Mouse (Mus musculus) retina, postnatal 1 day (tissue): ENCODE measurements around the gene Slc9a8.
A peak's percentile ranks its signal among the peaks of the same experiment; 100 is the strongest.

Experiments
- DNase-seq: peaks from one replicate; pipeline ENCODE4 v3.0.0-alpha.2; 2012

Slc9a8 gene

GRCm38 (mm10) chr2:167415970-167416563 lies 5.4 kb upstream of the Slc9a8 start:
- DNase-seq, result no peak

GRCm38 (mm10) chr2:167417048-167417447 lies 4.5 kb upstream of the Slc9a8 start:
- no peak for DNase-seq

DNA sequence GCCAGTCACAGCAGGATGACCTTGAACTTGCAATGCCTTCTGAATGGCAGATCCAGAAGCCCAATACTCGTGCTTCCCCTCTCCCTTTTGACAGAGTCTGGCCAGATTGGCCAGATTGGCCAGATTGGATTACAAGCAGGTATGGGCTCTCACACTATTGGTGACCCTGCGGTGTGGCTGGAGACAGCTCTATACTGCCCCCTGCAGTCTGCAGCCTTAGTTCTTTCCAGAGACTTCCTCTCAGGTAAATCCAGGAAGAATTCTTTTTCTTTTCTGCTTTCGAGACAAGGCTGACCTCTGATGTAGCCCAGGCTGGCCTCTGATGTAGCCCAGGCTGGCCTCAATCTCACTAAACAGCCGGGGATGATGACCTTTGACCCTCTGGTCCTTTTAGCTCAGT lies 3.8 kb upstream of the Slc9a8 start:
- DNase-seq, result peak; percentile 69

GRCm38 (mm10) chr2:167419204-167419603 lies 2.3 kb upstream of the Slc9a8 start:
- peak; percentile 85 for DNase-seq

- DNase-seq, result peak; percentile 22
Measured at GRCm38 (mm10) chr2:167420811-167421241, 686 bp upstream of the Slc9a8 start.

GRCm38 (mm10) chr2:167422150-167422470 lies 598 bp downstream of the Slc9a8 start:
- no peak for DNase-seq

DNA sequence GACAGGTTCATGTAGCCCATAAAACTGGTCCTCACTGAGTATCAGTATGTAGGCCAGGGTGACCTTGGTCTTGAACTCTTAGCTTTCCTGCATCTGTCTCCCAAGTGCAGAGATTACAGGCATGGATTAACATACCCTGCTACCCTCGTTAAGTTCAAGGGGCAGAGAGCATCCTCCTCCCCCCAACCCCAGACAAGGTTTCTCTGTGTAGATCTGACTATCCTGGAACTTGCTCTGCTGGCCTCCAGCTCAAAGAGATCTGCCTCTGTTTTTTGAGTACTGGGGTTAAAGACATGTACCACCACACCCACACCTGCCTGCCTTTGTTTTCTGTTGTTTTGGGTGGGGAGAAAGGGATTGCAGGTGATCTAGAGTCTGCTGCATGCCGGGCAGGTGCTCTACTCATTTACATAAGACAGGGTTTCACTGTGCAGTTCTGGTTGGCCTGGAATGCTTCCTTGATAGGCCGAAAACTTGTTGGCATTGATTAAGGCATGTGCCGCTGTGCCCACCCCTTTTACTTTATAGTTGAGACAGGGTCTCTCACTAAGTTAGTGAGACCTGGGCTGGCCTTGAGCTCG lies 1.6 kb downstream of the Slc9a8 start:
- no peak for DNase-seq

GRCm38 (mm10) chr2:167424040-167424439 lies 2.5 kb downstream of the Slc9a8 start:
- no peak for DNase-seq

DNA sequence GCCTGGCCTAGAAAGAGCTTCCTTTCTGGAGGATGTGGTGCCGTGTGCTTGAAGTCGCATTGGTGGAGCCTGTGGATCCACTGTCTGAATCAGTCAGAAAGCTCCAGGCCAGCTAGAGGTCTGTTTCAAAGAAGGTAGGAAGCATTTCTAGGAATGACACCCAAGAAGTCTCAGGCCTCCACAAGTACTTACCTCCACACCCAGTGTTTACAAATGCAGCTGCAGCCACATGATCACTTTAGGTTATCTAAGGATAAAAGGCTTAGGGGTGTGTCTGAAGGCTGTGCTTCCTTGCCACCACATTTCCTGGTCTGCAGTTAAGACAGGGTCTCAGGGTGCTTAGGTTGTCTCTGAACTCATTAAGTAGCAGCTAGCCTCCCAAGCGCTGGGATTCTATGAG lies 3.0 kb downstream of the Slc9a8 start:
- DNase-seq, result no peak

DNA sequence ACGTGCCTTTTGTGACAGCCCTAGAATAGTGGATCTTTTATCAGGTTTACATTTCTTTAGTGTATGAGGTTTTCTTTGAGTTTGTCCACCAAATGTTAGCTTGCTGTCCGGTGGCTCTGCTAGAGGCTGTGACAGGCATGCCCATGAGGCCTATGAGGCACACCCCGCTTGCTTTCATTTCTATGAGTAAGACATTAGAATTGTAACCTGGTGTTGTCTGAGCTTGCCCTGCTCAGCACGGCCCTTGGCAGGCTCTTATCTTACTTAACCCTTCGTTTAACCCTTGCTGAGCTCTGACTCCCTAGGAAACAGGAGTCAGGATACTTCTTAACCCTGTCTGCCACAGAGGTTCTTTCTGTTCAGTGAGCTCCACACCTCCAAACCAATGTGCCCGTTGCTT lies 3.9 kb downstream of the Slc9a8 start:
- DNase-seq, result no peak

DNA sequence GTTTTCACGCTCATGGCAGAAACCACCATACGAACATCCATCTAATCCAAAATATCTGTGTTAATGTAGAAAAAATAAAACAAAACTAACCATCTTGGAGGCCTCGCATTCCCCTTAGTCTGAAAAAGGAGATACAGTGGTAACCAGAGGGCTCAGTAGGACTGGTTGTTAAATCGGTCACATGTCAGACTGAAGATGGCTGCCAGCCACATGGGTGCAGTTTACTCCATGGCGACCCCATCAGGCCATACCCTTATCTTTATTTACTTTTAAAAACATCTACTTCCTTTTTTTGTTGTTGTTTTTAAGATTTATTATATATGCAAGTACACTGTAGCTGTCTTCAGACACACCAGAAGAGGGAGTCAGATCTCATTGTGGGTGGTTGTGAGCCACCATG lies 8.1 kb downstream of the Slc9a8 start:
- DNase-seq, result no peak

- DNase-seq, result no peak
Measured at GRCm38 (mm10) chr2:167430737-167431417, 9.4 kb downstream of the Slc9a8 start.

DNA sequence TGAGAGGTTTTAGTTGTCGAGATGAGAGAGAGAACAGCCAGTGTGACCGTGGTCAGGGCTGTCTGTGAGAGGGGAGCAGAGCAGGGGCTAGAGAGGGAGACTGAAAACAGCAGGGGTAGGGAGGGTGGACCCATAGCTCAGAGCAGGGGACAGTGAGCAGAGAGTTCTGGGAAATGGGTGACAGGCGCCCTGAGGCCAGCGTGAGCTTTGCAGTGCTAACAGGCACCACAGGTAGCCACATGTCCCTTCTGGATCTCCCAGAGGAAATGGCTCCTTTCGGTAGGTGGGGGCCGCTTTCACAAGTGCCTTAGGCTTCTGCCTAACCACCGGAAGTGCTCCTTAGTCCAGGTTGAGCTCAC lies 9.9 kb downstream of the Slc9a8 start:
- no peak for DNase-seq

DNA sequence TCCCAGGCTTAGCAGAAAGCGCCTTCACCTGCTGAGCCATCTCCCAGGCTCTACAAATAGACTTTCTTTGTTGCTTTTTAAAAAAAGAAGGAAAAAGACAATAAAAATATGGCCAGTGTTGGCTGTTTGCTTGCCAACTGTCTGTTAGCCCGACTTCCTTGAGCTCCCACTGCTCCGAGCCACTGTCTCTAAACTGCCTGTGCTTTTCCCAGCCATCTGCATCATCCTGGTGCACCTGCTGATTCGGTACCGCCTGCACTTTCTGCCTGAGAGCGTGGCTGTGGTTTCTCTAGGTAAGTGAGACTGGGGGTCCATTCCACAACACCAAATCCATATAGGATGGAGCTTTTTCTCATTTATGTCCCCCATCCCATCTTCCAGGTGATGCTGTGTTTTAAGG lies 13.1 kb downstream of the Slc9a8 start:
- no peak for DNase-seq

DNA sequence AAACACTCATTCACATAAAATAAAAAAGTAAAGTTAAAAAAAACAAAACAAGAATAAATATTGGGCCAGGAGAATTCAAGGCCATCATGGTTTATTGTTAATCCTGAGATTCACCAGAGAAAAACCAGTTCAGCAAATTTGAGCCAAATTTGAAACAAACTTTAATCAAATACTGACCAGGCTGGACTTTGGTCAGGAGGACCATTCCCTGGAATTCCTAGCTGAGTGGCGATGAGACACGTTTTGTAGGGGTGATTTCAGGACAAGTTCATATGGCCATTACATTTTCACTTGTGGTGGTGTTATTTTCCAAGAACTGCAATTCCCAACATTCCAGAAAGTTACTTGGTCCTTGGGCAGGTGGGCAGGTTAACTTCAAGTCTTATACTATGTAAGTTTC lies 14.1 kb downstream of the Slc9a8 start:
- no peak for DNase-seq

GRCm38 (mm10) chr2:167436371-167436770 lies 14.9 kb downstream of the Slc9a8 start:
- DNase-seq, result no peak

DNA sequence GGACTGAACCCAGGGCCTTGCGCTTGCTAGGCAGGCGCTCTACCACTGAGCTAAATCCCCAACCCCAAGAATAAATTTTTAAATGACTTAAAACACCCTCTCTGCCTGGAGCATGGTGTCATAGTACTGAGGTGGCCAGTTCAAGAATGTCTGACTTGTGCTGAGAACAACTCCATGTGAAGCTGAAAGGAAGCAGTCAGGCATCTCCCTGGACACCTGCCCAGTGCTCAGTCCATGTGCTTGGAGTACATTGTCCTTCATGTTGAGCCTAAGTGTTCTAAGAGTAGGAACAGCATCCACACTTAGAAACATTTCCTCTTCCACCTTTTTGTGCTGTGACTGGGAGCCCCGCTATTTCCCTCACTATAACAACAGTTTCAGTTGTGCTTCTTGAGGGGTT lies 17.9 kb downstream of the Slc9a8 start:
- no peak for DNase-seq

GRCm38 (mm10) chr2:167443411-167444193 lies 22.1 kb downstream of the Slc9a8 start:
- DNase-seq, result no peak

DNA sequence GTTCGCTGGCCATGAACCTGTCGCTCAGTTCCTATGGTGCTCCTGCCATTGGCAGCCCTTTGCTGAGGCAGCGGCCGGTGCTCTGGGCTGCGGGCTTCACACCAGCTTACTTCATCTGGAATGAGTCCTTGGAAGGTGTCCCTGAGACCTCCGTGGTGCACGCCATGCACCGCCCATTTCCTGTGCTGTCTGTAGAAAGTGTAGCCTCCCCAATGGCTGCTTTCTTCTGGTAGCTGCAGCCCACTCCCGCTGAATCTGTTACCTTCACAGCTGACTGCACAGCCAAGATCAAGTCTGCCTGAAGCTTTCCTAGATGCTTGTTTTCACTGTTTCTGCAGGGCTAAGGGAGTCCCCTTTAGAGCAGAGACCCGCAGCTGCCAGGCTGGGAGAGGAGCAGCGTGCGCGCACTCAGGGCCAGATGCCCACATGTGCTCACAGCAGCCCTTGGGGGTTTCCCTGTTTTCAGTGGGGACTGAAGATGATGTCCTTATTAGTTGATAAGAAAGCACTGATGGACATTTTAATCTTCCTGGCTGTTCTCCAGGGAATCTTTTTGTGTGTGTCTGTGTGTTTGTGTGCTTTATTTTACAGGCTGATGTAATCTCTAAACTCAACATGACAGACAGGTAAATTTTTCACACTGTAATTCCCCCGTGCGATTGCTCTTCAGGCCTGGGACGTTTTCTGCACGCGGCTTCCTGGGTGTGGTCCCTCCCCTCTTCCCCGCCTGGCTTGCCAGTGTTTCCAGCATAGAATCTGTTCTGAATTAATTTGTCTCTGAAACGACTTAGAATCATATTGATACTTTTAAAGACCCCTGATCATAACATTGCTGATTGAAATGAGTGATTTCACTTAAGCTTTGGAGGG lies 24.6 kb downstream of the Slc9a8 start:
- peak; percentile 49 for DNase-seq

- DNase-seq, result no peak
Measured at GRCm38 (mm10) chr2:167447207-167447606, 25.7 kb downstream of the Slc9a8 start.

GRCm38 (mm10) chr2:167447629-167448028 lies 26.1 kb downstream of the Slc9a8 start:
- no peak for DNase-seq

- no peak for DNase-seq
Measured at GRCm38 (mm10) chr2:167449331-167450275, 28.1 kb downstream of the Slc9a8 start.
